Mouse (Mus musculus) E14TG2a.4 (cell line): ENCODE measurements around the gene Lep.

Source experiments
- CTCF ChIP-seq: conservative IDR thresholded peaks from 2 replicates; pipeline ENCODE4 v1.5.1; 2014; ENCODE audit warnings: low read length
- NANOG ChIP-seq: IDR thresholded peaks from 2 replicates; pipeline ENCODE4 v1.6.1; 2014; ENCODE audit warnings: borderline replicate concordance, low read length, mixed read lengths
- POU5F1 ChIP-seq: IDR thresholded peaks from 2 replicates; pipeline ENCODE4 v1.6.1; 2014; ENCODE audit warnings: low read length, borderline replicate concordance

- TF ChIP-seq CTCF (no peak), NANOG (no peak), POU5F1 (no peak)
These were observed 6.4 kb downstream of the Lep start for GRCm38 (mm10) chr6:29066389-29066790.
